Mouse (Mus musculus) CD4-positive, CD25-positive, alpha-beta regulatory T cell, adult 2 months (primary cell): ENCODE results near the gene Aplp2.
"Not testable (repeated sequence)": the region's sequence is repeated elsewhere in the genome, so short reads cannot be mapped to it uniquely, and the experiment has no call there.

Experiments
- DNase-seq: peaks from one replicate; pipeline ENCODE4 v3.0.0-alpha.2; 2012; ENCODE audit warnings: low read depth, low spot score

Gene Aplp2

GRCm38 (mm10) chr9:31177692-31178091 is 33.9 kb downstream of the Aplp2 start:
- no peak for DNase-seq

DNA sequence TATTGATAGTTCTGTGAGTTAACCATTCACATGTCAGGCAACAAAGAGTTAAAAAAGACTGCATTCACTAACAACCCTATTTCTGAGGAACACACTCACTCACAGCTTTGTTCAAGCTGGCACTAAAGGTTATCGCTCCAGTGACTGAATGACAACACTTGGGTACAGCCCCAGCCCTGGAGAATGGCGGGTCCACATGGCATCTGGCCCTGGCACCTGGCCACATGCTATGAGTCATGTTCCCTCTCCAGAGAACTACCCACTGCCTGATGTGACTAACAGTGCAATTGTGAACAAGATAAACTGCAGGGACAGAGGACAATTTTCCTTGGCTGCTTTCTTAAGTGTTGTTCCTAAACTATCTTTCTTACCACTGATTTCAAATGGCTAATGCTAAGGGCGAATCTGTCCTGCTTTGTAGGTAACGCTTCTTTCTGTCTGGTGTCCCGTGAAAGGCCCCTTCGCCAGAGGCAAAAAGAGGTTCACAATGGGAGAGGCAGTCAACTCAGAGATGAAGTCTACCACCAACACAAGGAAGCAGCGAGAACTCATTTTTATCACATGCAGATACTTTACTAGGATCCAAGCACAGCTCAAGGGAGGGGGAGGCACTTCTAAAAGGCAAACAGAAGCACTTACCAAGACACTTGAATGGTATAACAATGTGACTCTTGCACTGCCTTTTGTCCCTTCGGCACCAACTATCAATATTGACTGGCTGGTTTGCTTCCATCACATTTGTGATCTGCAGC is 35.1 kb downstream of the Aplp2 start:
- no peak for DNase-seq

- no peak for DNase-seq
Observed at GRCm38 (mm10) chr9:31175978-31176377, 35.6 kb downstream of the Aplp2 start.

DNA sequence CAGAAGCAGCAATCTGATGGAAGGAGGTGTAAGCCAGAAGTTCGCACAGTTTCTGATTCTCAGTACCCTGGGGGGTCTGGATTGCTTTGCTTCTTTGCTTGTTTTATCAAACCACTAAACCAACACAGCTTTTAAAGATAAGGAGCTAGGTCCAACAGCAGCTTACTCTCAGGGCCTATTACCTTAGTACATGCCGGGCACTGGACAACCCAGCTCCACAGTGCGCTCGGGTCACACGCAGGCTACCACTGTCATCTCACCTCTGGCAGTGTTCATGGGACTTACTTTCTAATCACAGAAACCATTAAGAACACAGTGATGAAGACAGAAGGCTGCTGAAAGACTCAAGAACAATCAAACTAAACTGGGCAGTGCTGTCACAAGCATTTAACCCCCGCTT is 36.3 kb downstream of the Aplp2 start:
- DNase-seq, result no peak

DNA sequence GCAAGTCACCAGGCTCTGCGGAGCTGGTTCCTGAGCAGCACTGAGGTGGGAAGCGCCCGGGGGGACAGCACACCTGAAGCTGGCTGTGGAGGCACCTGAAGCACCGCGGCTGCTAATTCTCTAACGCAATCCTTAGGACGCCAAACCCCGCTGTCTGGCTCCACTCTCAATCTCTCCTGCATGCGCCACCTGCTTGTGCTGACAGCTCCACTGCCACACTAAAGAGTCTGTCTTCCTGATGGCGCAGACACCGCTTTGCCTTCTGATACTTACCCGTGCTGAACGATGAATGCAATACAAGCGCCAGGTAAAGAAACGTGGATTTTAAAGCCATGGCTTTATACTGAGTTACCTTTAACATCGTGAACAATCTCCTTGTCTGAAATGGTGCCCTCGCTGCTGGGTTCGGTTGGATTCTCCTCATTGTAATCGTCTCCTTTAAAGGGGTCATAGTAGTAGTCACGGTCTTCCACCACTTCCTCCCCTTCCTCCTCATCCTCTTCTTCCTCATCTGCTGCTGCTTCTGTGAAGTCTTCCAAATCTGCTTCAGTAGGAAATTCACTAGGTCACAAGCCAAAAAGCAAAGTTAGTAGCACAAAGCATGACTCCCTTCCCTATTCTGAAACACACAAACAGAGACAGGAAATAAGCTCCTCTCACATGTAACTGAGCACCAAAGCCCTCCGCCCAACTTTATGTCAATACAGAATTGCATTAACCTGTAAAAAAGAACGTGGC is 43.1 kb downstream of the Aplp2 start:
- no peak for DNase-seq

DNA sequence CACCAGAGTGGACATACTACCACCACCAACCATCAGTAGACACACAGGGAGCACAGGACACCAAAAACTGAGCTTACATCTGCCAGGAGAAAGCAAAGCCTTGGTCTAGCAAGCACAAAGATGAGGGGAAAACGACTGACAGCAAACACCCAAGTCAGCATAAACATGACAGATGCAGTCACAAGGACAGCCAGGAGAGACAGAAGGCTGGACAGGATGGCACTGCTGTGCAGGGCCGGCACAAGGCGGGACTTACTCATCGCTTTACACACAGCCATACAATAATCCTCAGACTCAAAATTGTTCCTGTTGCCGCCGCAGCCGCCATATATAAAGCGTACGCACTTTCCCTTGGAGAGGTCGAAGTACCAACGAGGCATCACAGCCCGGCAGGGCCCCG is 44.3 kb downstream of the Aplp2 start:
- no peak for DNase-seq

DNA sequence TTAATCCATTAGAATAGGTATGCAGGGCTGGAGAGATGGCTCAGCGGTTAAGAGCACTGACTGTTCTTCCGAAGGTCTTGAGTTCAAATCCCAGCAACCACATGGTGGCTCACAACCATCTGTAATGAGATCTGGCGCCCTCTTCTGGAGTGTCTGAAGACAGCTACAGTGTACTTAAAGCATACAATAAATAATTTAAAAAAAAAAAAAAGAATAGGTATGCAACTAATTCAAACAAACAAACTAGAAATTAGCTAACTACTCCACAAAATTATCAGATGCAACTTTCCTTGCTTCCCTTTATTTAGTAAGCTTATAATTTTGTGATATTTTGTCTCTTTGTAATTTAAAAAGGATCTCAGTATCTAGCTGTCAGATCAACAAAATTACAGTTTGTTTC is 46.1 kb downstream of the Aplp2 start:
- not testable (repeated sequence) for DNase-seq

- no peak for DNase-seq
Observed at GRCm38 (mm10) chr9:31163327-31163726, 48.3 kb downstream of the Aplp2 start.

- DNase-seq, result no peak
Observed at GRCm38 (mm10) chr9:31162911-31163310, 48.7 kb downstream of the Aplp2 start.

GRCm38 (mm10) chr9:31159910-31160309 is 51.7 kb downstream of the Aplp2 start:
- peak; percentile 24 for DNase-seq

- no peak for DNase-seq
Observed at GRCm38 (mm10) chr9:31156594-31156993, 55.0 kb downstream of the Aplp2 start.

DNA sequence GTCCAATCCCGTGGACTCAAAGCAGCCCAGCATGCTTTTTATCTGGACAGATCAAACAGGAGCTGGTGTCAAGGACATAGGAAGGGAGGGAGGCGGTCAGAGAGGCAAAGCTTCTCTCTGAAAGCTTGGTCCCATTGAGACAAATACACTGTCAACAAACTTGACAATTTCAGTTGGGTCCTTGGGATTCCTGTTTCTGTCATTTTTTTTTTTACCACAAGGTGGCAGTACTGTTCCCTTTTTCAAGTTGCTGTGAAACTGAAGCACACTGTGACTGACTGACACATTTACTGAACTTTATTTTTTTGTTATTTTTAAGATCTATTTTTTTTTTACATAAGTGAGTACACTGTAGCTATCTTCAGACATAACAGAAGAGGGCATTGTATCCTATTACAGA is 60.6 kb downstream of the Aplp2 start:
- peak; percentile 77 for DNase-seq

DNA sequence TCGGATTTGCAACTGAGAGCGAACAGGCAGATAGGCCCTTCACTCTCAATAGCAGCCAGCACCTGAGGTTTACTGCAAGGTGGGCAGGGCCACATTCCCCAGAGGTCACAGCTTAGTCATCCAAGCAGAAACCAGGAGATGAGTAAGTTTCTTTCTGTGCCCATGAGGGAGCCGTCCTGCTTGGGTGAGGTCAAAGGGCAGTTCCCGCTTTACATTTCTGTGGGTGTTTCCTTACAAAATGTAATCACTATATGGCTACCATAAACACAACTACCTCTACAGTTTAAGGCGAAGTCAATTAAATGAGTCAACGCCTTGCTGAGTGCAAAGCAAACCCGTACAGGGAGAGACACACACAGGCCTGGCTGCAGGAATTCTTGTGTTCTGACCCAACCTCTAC is 63.5 kb downstream of the Aplp2 start:
- no peak for DNase-seq

DNA sequence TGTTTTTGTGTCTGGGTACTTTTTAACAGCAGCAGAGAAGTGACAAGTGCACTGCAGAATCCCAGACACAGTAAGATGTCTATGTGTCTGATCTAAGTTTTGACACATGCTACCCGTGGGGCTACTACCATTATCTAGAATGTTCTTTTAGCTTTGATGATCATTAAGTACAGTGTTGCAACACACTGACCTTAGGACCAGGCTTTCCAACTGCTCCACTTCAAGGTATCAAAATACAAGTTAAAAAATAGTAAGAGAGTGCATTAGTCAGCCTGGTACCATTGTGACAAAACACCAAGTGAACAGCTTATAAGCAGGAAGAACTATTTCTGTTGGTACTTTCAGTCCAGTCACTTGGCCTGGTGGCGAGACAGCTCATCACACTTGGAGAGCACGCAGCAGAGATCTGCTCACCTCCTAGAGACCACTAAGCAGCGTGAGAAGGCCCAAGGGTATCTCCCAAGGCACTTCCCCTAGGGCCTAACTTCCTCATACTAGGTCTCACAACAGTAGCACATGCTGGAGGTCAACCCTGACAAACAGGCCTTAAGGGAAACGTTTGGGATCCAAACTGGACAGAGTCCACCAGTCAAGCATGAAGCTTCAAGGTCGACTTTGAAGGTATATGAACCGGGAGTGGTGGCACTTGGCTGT is 66.2 kb downstream of the Aplp2 start:
- no peak for DNase-seq

- no peak for DNase-seq
Observed at GRCm38 (mm10) chr9:31142924-31143323, 68.7 kb downstream of the Aplp2 start.

- no peak for DNase-seq
Observed at GRCm38 (mm10) chr9:31133131-31133530, 78.5 kb downstream of the Aplp2 start.

GRCm38 (mm10) chr9:31131205-31131968 is 80.2 kb downstream of the Aplp2 start, which contains the start of gene St14:
TSS of gene St14 (minus strand) at chr9:31131853.
- DNase-seq, result peak; percentile 72

- peak; percentile 42 for DNase-seq
Observed at GRCm38 (mm10) chr9:31130357-31131204, 81.0 kb downstream of the Aplp2 start.

DNA sequence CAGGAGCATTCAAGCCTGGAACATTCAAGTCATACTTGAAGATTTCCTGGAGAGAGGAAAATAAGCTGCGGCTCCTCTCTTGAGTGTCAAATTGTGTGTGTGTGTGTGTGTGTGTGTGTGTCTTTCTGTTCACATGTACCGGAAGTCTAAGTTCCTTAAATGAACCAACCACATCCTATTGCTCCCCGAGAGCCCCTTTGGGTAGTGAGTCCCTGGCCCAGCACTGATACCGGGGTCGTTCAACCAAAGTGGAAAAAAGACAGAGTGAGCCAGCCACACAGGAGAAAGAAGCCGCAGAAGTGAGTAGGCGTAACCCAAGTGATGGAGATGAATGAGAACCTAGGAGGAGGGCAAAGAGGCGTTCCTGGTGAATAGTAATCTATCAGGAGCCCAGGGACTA is 81.7 kb downstream of the Aplp2 start:
- DNase-seq, result peak; percentile 56

GRCm38 (mm10) chr9:31127876-31128465 is 83.6 kb downstream of the Aplp2 start:
- no peak for DNase-seq
